Mouse (Mus musculus) cortical plate, adult 2 months (tissue): ENCODE data around the gene Srsf9.

Source experiments
- CTCF ChIP-seq: fragments of 200-500 bp; IDR thresholded peaks from 2 replicates; pipeline ENCODE4 v1.5.1; 2011; ENCODE audit warnings: mild to moderate bottlenecking, control low read depth, low read length; ENCODE audit not compliant: insufficient read depth; ENCODE audit errors: extremely low read depth
- POLR2A ChIP-seq: fragments of 200-500 bp; IDR thresholded peaks from 2 replicates; pipeline ENCODE4 v1.6.1; 2011; ENCODE audit warnings: mild to moderate bottlenecking, low read length, control low read depth; ENCODE audit not compliant: insufficient read depth; ENCODE audit errors: extremely low read depth

- no peak for TF ChIP-seq POLR2A
- TF ChIP-seq CTCF, result no peak
These were observed 48.5 kb downstream of the Srsf9 start for GRCm38 (mm10) chr5:115375436-115375835.
